Mouse (Mus musculus) kidney, postnatal 10 days (tissue): Measurements from ENCODE around the gene Srr.

ENCODE experiments used
- DNase-seq: peaks from one replicate; pipeline ENCODE4 v3.0.0; 2021; ENCODE audit warnings: mixed read lengths

Gene Srr

GRCm38 (mm10) chr11:74857756-74858155, 68.0 kb downstream of the Srr start:
- no peak for DNase-seq
